Mouse (Mus musculus): ENCODE measurements around the gene Nfasc.

- TF ChIP-seq CTCF (IDR thresholded peaks at IDR 0.05; ENCODE audit: low read depth, low read length): no peak
- no peak for TF ChIP-seq POLR2A (IDR thresholded peaks at IDR 0.05; ENCODE audit: borderline replicate concordance, low read depth, low read length)
Measured at GRCm38 (mm10) chr1:132765887-132766651, 24.5 kb upstream of the Nfasc start.
